Mouse (Mus musculus) testis, adult 2 months (tissue): ENCODE measurements at regions not wholly inside any gene's neighbourhood (a gene's known extent, or its start where the extent isn't known, plus 50 kb on each side); places are given as distances from the start of the nearest gene placed in this dataset.

Experiments used
- H3K27ac ChIP-seq: fragments of 200-500 bp; 2 replicates; pipeline ENCODE4 v1.5.1; 2012; ENCODE audit warnings: low read depth, low read length; ENCODE audit not compliant: control insufficient read depth, insufficient read depth
- H3K27me3 ChIP-seq: fragments of 200-500 bp; 2 replicates; pipeline ENCODE4 v1.6.1; 2012; ENCODE audit warnings: mild to moderate bottlenecking, low read length, moderate library complexity; ENCODE audit not compliant: control insufficient read depth, insufficient read depth
- H3K36me3 ChIP-seq: fragments of 200-500 bp; 2 replicates; pipeline ENCODE4 v1.6.1; 2012; ENCODE audit warnings: mild to moderate bottlenecking, low read length; ENCODE audit not compliant: control insufficient read depth, insufficient read depth
- H3K4me1 ChIP-seq: fragments of 200-500 bp; 2 replicates; pipeline ENCODE4 v1.6.1; 2012; ENCODE audit warnings: low read length; ENCODE audit not compliant: control insufficient read depth, insufficient read depth
- H3K4me3 ChIP-seq: fragments of 200-500 bp; 2 replicates; pipeline ENCODE4 v1.5.1; 2012; ENCODE audit warnings: low read depth, mild to moderate bottlenecking, low read length, moderate library complexity, mixed read lengths; ENCODE audit not compliant: control insufficient read depth
- CTCF ChIP-seq: fragments of 200-500 bp; IDR thresholded peaks from 2 replicates; pipeline ENCODE4 v1.5.1; 2012; ENCODE audit warnings: low read depth, mild to moderate bottlenecking, inconsistent platforms, low read length, moderate library complexity; ENCODE audit not compliant: control insufficient read depth, insufficient read depth, insufficient replicate concordance
- POLR2A ChIP-seq: fragments of 200-500 bp; IDR thresholded peaks from 2 replicates; pipeline ENCODE4 v1.6.1; 2012; ENCODE audit warnings: low read depth, mild to moderate bottlenecking, inconsistent platforms, low read length, moderate library complexity; ENCODE audit not compliant: control insufficient read depth

- Histone ChIP-seq H3K4me3 (no peak overlapping the region), H3K4me1 (no peaks in the 10 kb centered on the region), H3K27me3 (no peaks in the 10 kb centered on the region), H3K27ac (no peak overlapping the region), H3K36me3 (no peaks in the 10 kb centered on the region)
- TF ChIP-seq CTCF (no peak), POLR2A (no peak)
These were observed 698.9 kb downstream of the Diaph3 start for GRCm38 (mm10) chr14:86441895-86442679.

- no peaks in the 10 kb centered on the region for H3K27me3 ChIP-seq
- no peaks in the 10 kb centered on the region for H3K4me1 ChIP-seq
- no peak overlapping the region for H3K27ac ChIP-seq
- no peak for TF ChIP-seq POLR2A
- TF ChIP-seq CTCF, result no peak
- no peak overlapping the region for H3K4me3 ChIP-seq
- H3K36me3 ChIP-seq, result no peaks in the 10 kb centered on the region
These were observed 703.7 kb downstream of the Diaph3 start for GRCm38 (mm10) chr14:86437383-86437782.

GRCm38 (mm10) chr14:86435345-86435744, 705.7 kb downstream of the Diaph3 start:
- TF ChIP-seq POLR2A, result no peak
- no peak for TF ChIP-seq CTCF
- Histone ChIP-seq H3K27me3 (no peaks in the 10 kb centered on the region), H3K36me3 (no peaks in the 10 kb centered on the region), H3K4me3 (no peak overlapping the region), H3K27ac (no peak overlapping the region), H3K4me1 (no peaks in the 10 kb centered on the region)

GRCm38 (mm10) chr14:86431215-86431816, 709.7 kb downstream of the Diaph3 start:
- no peaks in the 10 kb centered on the region for H3K36me3 ChIP-seq
- no peaks in the 10 kb centered on the region for H3K4me1 ChIP-seq
- H3K27ac ChIP-seq, result no peak overlapping the region
- H3K27me3 ChIP-seq, result no peaks in the 10 kb centered on the region
- no peak for TF ChIP-seq POLR2A
- no peak for TF ChIP-seq CTCF
- H3K4me3 ChIP-seq, result no peak overlapping the region

GRCm38 (mm10) chr14:86421881-86422280, 719.2 kb downstream of the Diaph3 start:
- Histone ChIP-seq H3K4me3 (no peak overlapping the region), H3K27ac (no peak overlapping the region), H3K36me3 (no peaks in the 10 kb centered on the region), H3K4me1 (no peaks in the 10 kb centered on the region), H3K27me3 (no peaks in the 10 kb centered on the region)
- TF ChIP-seq CTCF (no peak), POLR2A (no peak)

GRCm38 (mm10) chr14:86419959-86420598, 721.0 kb downstream of the Diaph3 start:
- Histone ChIP-seq H3K27me3 (no peaks in the 10 kb centered on the region), H3K4me1 (no peaks in the 10 kb centered on the region), H3K4me3 (no peak overlapping the region), H3K36me3 (no peaks in the 10 kb centered on the region), H3K27ac (no peak overlapping the region)
- TF ChIP-seq CTCF, result no peak
- TF ChIP-seq POLR2A, result no peak

- Histone ChIP-seq H3K36me3 (no peaks in the 10 kb centered on the region), H3K4me3 (no peak overlapping the region), H3K4me1 (no peaks in the 10 kb centered on the region; the same call in 1 of the 2 replicates), H3K27ac (no peak overlapping the region), H3K27me3 (no peaks in the 10 kb centered on the region)
- TF ChIP-seq CTCF, result no peak
- TF ChIP-seq POLR2A, result no peak
These were observed 744.2 kb downstream of the Diaph3 start for GRCm38 (mm10) chr14:86396876-86397275.
